15 mouse cellular contexts compared by ENCODE assay signal in the genomic region with DNA sequence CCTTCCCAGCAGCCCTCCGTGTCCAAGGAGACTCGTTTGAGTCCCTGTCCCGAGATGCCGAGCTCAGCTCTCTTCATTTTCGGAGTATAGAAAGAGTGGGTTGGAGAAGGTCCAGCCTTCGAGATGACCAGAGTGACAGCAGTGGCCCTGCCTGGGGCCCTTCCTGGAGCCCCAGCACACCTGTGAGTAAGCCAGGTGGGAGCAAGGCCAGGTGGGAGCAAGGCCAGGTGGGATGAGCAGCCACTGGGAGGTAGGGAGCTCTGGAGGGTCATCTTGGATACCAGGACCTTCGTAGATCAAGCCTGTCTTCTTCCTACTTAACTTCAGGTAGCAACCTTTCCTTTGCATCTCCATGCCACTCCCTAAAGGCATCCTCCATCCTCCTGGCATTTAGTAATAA. TPM values are rescaled to one million over a fixed set of nuclear protein-coding genes. Genes with fewer than 3 reads are reported as not detected.
DNase-seq lines count a peak whose midpoint lies in the region; TF ChIP-seq lines count a peak whose summit lies in the region.
"Had no signal": no experiment of that assay in that cellular context is flagged by ENCODE, and none has a peak within 500 bp of the region (broad histone marks: within the 10 kb centered on the region; RNA-seq: fewer than 3 reads in every experiment).

No protein-coding gene starts in this region.

- H3K27ac ChIP-seq in gastrocnemius, adult 2 months, result peak overlapping the region; percentile 35; the same call in 1 of the 2 replicates
- H3K27ac ChIP-seq in layer of hippocampus, adult 2 months, result peak overlapping the region; percentile 99; the same call in 1 of the 2 replicates
- H3K27ac ChIP-seq: kidney, postnatal 0 days; midbrain, embryonic 12.5 days had no signal

- peak overlapping the region; percentile 7; the same call in 1 of the 2 replicates for H3K4me3 ChIP-seq in gastrocnemius, adult 2 months
- no peak overlapping the region for H3K4me3 ChIP-seq in layer of hippocampus, adult 2 months
- H3K4me3 ChIP-seq: limb, embryonic 15.5 days; midbrain, embryonic 12.5 days had no signal

- no peak for DNase-seq in gastrocnemius, adult 2 months
- DNase-seq in gastrocnemius, postnatal 36 days, result no peak
- DNase-seq in layer of hippocampus, adult 2 months (ENCODE audit: low spot score in 2 of 2), result no peak
- no peak for DNase-seq in layer of hippocampus, adult 9-10 months (ENCODE audit: low spot score)
- peak; percentile 71 for DNase-seq in cerebellum, adult 9-11 months
- no peak for DNase-seq in thymus, postnatal 4 days
- DNase-seq in adrenal gland, postnatal 10 days, result no peak
- DNase-seq: gastrocnemius, postnatal 10 days; heart, postnatal 36 days; kidney, adult 11 months; right cerebral cortex, postnatal 4 days; thymus, postnatal 14 days had no signal

- TF ChIP-seq CTCF in gastrocnemius, adult 2 months (IDR thresholded peaks at IDR 0.05), result no peak
- TF ChIP-seq CTCF in layer of hippocampus, adult 2 months (conservative IDR thresholded peaks at IDR 0.05), result no peak

- intact Hi-C loops in gastrocnemius, adult 2 months (cut with DNase I), result no loop called here
- intact Hi-C loops in gastrocnemius, postnatal 36 days (cut with DNase I), result no loop called here

RNA-seq across cellular contexts. Expression of a gene that starts 37.8 kb away (rescaled TPM):
- 10 to 100 TPM; 14.7 to 22.7 TPM for total RNA-seq in gastrocnemius, adult 2 months (2021)
- total RNA-seq in gastrocnemius, postnatal 36 days (2021), result 10 to 100 TPM; 16.0 to 18.2 TPM
- 10 to 100 TPM; 26.3 to 28.3 TPM for total RNA-seq in layer of hippocampus, adult 2 months (2021)
- total RNA-seq in adrenal gland, postnatal 10 days (2021), result 10 to 100 TPM; 59.2 to 73.0 TPM
